Mouse (Mus musculus): ENCODE data around the gene Slc17a4.

Gene Slc17a4

DNA sequence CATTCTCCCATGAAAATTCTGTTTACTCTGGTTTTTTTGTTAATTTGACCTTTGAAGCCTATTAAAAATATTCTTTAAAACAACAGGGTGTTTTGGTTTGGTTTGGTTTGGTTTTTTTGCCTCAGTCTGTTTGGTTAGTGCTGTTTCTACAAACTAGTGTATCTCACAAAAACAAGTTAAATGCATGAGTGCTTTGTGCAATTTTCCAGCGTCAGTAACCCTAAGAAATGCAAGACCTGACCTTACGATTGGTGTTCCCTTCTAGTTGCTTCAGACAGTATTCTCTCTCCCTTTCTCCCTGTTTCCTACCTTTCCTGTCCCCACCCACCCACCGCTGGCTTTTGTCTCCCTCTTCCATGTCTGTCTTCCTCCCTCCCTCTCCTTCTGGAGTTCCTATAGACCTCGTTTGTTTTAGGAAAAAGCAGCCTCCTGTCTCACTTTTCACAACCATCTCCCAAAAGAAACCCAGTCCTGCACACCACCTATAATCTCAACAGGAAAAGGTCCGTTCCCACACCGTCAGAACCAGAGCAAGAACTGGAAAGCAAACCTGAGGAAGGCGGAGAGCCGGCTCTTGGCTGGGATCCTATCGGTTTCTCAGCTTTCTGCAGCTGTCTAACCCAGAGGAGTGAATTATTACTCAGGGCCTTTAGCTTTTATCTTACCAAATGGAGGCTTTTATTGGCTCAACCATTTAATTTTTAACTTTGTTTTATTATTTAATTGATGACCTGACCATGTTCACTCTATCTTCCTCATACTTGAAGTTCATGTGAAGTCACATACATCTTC, at the start of gene Slc17a4:
TSS of gene Slc17a4 (minus strand) at position 634 of the 792 bp plus-strand sequence.
- no peak for DNase-seq (ENCODE audit: low read depth)

- no peak for DNase-seq (ENCODE audit: low read depth)
These were observed 45.0 kb upstream of the Slc17a4 start for GRCm38 (mm10) chr13:23959776-23960175.

DNA sequence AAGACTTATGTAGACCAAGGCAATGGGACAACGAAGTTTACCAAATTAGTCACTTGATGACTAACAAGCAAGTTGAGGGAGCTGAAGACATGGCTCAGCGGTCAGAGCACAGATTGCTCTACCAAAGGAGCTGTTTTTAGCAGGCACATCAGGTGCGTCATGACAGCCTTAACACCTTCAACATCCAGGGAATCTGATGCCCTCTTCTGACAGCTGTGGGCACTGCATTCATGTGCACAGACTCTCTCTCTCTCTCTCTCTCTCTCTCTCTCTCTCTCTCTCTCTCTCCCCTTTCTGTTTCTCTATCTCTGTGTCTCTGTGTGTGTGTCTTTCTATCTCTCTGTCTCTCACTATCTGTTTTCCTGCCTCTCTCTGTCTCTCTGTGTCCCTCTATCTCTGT, 36.1 kb upstream of the Slc17a4 start:
- peak; percentile 7 for DNase-seq (ENCODE audit: low read depth)

DNA sequence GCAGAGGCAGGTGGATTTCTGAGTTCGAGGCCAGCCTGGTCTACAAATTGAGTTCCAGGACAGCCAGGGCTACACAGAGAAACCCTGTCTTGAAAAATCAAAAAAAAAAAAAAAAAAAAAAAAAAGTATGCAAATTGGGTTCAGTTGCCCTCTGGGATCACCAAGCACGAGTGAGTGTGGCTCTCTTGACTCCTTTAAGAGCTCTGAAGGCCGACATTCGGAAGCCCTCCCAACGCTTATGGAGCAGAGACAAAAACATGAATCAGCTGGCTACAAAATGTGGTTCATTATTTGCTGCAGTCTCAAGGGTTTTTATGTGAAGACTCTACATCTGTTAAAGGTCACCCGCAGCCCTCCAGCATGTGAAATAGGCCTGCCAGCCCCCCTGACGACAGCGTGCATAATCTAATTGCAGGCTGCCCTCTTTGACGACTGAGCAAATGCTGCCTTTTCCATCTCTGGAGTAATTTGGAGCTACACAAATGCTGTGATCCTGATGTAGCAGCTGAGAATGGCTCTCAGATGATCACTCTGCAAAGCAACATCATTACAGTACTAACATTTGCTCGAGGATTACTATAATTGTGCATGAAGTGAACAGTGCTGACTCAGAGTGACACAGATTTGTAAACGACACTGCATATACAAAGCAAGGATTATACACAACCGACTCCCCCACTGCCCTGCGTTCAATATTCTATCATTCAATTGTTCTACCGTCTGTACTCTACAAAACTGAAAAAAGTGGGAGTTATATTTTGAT, 34.9 kb upstream of the Slc17a4 start:
- no peak for DNase-seq (ENCODE audit: low read depth)

GRCm38 (mm10) chr13:23946254-23946653, 31.4 kb upstream of the Slc17a4 start:
- no peak for DNase-seq (ENCODE audit: low read depth)

DNA sequence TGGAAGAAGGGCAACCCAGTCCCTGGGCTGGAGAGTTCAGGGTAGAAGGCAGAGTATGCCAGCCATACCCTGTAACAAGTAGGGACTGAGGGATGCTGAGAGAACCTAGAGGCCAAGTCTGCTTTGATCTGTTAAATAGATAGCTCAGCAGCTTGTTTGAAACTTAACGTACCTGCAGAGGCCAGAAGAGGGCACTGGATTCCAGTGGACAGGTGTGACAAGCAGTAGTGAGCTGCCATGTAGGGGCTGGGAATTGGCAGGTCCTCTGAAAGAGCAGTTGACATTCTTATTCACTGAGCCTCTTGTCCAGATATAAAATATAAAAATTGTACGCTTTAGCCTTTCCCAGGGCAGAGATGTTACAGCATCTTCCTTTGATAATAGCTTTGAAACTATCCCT, 28.1 kb upstream of the Slc17a4 start:
- DNase-seq (ENCODE audit: low read depth) = no peak

DNA sequence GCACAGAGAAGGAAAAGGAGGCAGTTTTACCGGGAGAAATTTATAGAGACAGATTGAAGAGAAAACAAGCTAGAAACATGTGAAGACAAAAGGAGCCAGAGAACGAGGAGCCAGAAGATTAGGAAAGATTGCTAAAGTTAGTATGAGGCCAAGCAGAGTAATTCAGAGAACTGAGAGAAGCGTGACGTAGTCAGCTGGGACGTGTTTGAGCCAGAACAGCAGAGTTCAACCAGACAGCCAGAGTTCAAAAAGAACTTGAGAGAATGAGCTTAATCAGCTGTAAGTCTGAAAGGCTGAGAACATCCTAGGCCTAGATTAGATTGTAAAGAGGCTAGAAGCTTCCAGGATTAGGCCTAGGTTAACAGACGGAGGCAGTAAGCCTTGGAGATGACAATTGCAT, 25.5 kb upstream of the Slc17a4 start:
- DNase-seq (ENCODE audit: low read depth) = no peak

DNA sequence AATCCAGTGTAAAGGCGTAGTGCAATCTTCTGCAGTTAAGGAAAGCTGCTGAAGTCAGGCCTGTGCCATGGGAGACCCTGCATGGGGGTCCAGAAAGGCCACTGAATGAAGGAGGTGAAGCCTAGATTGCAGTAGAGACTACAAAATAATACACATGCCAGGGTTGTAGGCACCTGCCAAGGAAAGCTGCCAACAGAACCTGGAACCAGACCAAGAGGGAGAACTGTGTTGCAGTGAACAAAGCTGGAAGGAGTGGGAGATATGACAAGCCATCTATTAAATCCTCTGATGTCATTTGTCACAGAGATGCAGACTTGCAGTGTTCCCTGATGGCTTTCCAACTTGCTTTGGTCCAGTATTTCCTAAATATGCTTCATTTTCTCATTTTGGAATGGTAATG, 23.9 kb upstream of the Slc17a4 start:
- DNase-seq (ENCODE audit: low read depth) = no peak

DNA sequence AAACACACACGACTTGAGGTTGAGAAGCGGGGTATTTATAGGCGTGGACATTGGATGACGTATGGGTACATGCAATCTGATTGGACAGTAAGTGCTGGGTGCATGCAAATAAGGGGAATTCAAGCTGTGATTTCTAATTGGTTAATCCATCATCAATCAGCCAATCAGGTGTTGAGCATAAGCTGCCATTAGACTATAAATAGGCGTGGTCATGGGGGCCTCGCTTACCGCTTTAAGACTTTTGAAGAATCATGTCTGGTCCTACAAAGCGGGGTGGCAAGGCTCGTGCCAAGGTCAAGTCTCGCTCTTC, 19.4 kb upstream of the Slc17a4 start, which contains the start of gene Hist1h2aa:
TSS of gene Hist1h2aa (plus strand) at position 252 of the 310 bp plus-strand sequence.
- DNase-seq (ENCODE audit: low read depth) = no peak

GRCm38 (mm10) chr13:23933421-23934210, 18.8 kb upstream of the Slc17a4 start, which contains the start of gene Hist1h2ba:
Gene Hist1h2ba, minus strand, starts transcription at chr13:23934156.
- DNase-seq (ENCODE audit: low read depth) = no peak

DNA sequence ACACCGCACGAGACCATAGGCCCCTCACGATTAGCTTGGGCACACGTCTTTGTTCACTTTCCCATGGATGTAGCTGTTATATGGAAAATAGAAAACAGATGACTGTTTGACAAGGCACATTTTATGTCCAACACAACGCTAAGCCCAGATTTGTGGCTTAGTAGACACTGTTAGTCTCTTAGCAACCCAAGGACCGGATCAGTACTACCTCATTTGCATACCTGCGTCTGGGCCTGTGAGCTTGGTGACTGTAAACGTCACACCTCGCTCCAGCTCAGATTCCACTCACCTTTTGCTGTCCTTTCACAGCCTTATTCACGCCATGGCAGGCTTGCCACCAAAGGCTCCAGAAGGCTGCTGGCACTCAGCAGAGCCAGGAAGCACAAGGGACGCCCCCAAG, 16.1 kb upstream of the Slc17a4 start:
- DNase-seq (ENCODE audit: low read depth) = no peak

DNA sequence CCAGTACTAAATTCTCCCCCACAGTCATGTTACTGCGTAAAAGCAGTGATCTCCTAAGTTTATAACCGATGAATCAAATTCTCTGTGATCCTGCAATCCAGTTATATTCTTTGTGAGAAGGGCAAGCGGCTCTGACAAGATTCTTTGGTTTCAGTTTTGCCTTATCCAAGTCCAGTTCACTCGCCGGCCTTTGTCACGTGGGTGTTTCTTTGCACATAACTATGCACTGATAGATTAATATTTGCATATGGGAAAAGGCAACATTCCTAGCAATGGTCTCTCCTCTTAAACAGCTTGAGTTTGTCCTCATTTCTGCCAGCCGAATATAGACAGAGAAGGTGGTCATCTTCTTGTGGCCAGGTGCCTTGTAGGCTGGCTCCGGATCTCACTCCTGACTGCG, 15.7 kb upstream of the Slc17a4 start:
- no peak for DNase-seq (ENCODE audit: low read depth)

GRCm38 (mm10) chr13:23928637-23929036, 13.8 kb upstream of the Slc17a4 start:
- DNase-seq (ENCODE audit: low read depth) = no peak

GRCm38 (mm10) chr13:23925792-23926191, 11.0 kb upstream of the Slc17a4 start:
- DNase-seq (ENCODE audit: low read depth) = no peak

DNA sequence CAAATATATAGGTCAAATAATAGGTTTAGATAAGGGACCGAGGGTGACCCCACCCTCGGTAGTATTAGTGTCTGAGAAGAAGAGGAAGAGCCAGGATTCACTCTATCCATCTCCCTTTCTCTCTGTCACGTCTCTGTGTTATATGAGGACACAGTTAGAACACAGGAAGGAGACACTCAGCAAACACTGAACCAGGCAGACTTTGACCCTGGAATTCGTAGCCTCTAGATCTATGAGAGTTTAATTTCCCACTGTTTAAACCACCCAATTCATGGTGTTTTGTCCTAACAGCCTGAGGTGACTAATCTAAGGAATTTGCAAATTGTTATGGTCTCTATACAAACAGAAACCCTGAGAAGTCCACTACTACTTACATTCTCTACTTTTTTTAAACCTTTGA, 2.9 kb upstream of the Slc17a4 start:
- DNase-seq (ENCODE audit: low read depth) = no peak

- DNase-seq (ENCODE audit: low read depth) = no peak
These were observed 1.3 kb upstream of the Slc17a4 start for GRCm38 (mm10) chr13:23916132-23916531.

DNA sequence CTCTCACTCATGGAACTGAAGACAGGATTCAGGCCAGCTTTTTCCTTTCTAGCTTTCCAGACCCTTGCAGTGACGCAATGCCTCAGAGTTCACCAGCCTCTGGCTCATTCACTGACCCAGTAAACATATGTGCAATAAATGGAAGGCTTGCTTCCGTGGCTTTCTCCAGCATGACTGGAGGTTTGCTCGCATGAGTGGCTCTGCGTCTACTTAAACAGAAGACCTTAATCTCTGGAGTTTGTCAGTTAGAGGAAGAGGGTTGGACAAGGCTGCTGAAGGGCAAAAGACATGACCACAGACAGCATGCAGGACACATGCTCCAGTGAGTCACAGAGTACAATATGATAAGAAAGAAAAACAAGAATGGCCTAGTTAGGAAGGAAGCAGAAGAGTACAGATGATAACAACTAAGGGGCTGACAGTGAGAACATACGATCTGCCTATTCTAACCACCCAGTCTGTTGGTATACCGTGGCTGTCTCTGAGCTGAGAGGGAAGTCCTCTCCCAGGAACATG, 960 bp downstream of the Slc17a4 start:
- peak; percentile 57 for DNase-seq (ENCODE audit: low read depth)

GRCm38 (mm10) chr13:23911335-23911734, 3.5 kb downstream of the Slc17a4 start:
- DNase-seq (ENCODE audit: low read depth) = peak; percentile 38

GRCm38 (mm10) chr13:23910121-23910520, 4.7 kb downstream of the Slc17a4 start:
- no peak for DNase-seq (ENCODE audit: low read depth)

DNA sequence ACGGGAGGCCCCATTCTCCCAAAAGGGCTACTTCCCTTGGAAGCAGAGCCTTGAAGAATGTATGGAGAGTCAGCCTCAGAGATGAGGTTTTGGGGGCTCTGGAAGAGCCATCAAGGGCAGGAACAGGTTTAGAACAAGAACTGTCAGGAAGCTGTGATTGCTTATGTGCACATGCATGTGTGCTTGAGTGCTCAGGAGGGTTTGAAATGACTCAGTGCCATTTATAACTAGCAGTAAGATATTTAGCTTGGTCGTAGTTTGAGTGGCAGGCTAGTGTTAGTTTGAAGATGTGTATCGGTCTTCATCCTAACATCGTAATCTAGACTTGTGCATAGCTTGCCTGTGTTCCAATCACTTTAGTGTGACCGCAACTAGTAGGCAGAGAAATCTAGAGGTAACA, 7.9 kb downstream of the Slc17a4 start:
- no peak for DNase-seq (ENCODE audit: low read depth)

- DNase-seq (ENCODE audit: low read depth) = no peak
These were observed 16.6 kb downstream of the Slc17a4 start for GRCm38 (mm10) chr13:23898242-23898641.

- no peak for DNase-seq (ENCODE audit: low read depth)
These were observed 21.6 kb downstream of the Slc17a4 start for GRCm38 (mm10) chr13:23893269-23893593.
